Mouse (Mus musculus): ENCODE results near the gene Ppp1cc. TPM values are rescaled to one million over a fixed set of nuclear protein-coding genes. Genes with fewer than 3 reads are reported as not detected.
"Not testable (repeated sequence)": the region's sequence is repeated elsewhere in the genome, so short reads cannot be mapped to it uniquely, and the experiment has no call there.

Ppp1cc gene
- polyA plus RNA-seq, 2 experiments: 119 to 139 TPM

DNA sequence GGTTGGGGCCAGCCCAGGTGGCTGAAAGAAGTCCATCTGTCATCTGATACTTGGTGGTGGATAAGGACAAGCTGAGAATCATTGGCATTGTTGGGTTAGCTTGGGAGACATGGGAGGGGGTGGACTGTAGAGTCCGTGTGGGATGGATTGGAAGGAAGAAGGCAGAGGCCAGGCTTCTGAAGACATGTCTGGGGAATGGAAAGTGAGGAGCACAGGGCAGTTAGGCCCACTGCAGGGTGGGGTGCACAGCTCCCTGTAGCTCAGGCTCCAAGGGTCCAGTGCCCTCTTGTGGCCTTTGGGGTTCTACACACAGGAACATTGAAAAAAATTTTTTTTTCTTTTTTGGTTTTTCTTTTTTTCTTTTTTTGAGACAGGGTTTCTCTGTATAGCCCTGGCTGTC, 18.3 kb downstream of the Ppp1cc start:
- Histone ChIP-seq H3K9ac (replicated peaks) (no peak overlapping the region), H3K4me1 (replicated peaks; ENCODE audit: control insufficient read depth in 2 of 2, insufficient read depth in 2 of 2, low read length in 1 of 2) (no peaks in the 10 kb centered on the region; a peak in 1 of 4 replicates), H3K4me3 (ENCODE audit: insufficient read depth in 1 of 2, low read depth in 2 of 2, low read length in 2 of 2) (no peak overlapping the region), H3K27me3 (ENCODE audit: control insufficient read depth, insufficient read depth, low read length) (no peaks in the 10 kb centered on the region), H3K9me3 (ENCODE audit: control insufficient read depth, low read length) (no peaks in the 10 kb centered on the region), H3K4me2 (ENCODE audit: low read depth) (no peak overlapping the region), H3K36me3 (replicated peaks; ENCODE audit: control insufficient read depth, insufficient read depth, low read depth) (peaks cover 39% of the 10 kb centered on the region), H3K27ac (no peak overlapping the region)
- DNase-seq (ENCODE audit: low read depth in 3 of 3, low spot score in 3 of 3) (peak in 1 of 3 experiments; percentile 30), ATAC-seq (ENCODE audit: insufficient read depth) (peak; percentile 55; the same call in 1 of the 2 replicates)
- WGBS (ENCODE audit: insufficient replicate concordance): 50% methylated on average over 1 of the region's 1 CpGs
- TF ChIP-seq EP300 (IDR thresholded peaks at IDR 0.05; ENCODE audit: low read depth) (no peak), CTCF (IDR thresholded peaks at IDR 0.05; ENCODE audit: low read depth) (peak; percentile 76)

GRCm38 (mm10) chr5:122179665-122180064, 21.6 kb downstream of the Ppp1cc start:
- TF ChIP-seq CTCF (IDR thresholded peaks at IDR 0.05; ENCODE audit: low read depth) (no peak), EP300 (IDR thresholded peaks at IDR 0.05; ENCODE audit: low read depth) (no peak)
- Histone ChIP-seq H3K27ac (no peak overlapping the region), H3K27me3 (ENCODE audit: control insufficient read depth, insufficient read depth, low read length) (no peaks in the 10 kb centered on the region), H3K9me3 (ENCODE audit: control insufficient read depth, low read length) (no peaks in the 10 kb centered on the region), H3K9ac (replicated peaks) (no peak overlapping the region), H3K4me1 (replicated peaks; ENCODE audit: control insufficient read depth in 2 of 2, insufficient read depth in 2 of 2, low read length in 1 of 2) (no peaks in the 10 kb centered on the region; a peak in 1 of 4 replicates), H3K4me3 (ENCODE audit: insufficient read depth in 1 of 2, low read depth in 2 of 2, low read length in 2 of 2) (no peak overlapping the region), H3K36me3 (replicated peaks; ENCODE audit: control insufficient read depth, insufficient read depth, low read depth) (peaks cover 15% of the 10 kb centered on the region), H3K4me2 (ENCODE audit: low read depth) (no peak overlapping the region)
- 21% methylated on average over 6 of the region's 6 CpGs for WGBS (ENCODE audit: insufficient replicate concordance)
- ATAC-seq (ENCODE audit: insufficient read depth) (no peak), DNase-seq (ENCODE audit: low read depth in 3 of 3, low spot score in 3 of 3) (no peak)

DNA sequence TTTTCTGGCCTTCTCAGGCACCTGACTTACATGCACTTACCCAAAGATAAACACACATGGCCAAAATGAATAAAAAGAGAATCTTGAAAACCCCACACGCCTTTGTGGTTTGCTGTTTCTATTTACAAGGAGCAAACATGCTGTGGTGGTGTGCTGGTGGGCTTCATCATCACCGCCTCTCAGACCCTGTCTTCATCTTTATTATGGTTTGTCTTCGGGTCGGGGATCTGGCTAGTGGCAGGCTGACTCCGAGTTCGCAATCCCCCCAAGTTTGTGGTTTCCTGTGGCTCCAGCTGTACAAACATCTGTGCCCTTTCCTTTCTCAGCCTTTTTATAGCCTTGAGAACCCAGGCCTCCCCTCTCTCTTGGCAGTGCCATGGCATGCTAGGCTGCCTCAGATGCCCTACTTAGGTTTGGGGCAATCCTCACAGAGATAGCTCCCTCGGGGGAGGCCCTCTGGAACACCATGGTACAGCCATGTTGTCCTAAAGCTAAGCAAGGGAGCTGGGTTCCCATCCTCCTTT, 26.3 kb downstream of the Ppp1cc start:
- no peak overlapping the region for H3K27ac ChIP-seq
- DNase-seq (ENCODE audit: low read depth in 3 of 3, low spot score in 3 of 3): no peak
- no peak for ATAC-seq (ENCODE audit: insufficient read depth)
- no peak for TF ChIP-seq EP300 (IDR thresholded peaks at IDR 0.05; ENCODE audit: low read depth)
- no peak for TF ChIP-seq CTCF (IDR thresholded peaks at IDR 0.05; ENCODE audit: low read depth)
- no peaks in the 10 kb centered on the region for H3K27me3 ChIP-seq (ENCODE audit: control insufficient read depth, insufficient read depth, low read length)
- no peak overlapping the region for H3K4me2 ChIP-seq (ENCODE audit: low read depth)
- no peaks in the 10 kb centered on the region for H3K36me3 ChIP-seq (replicated peaks; ENCODE audit: control insufficient read depth, insufficient read depth, low read depth)
- H3K4me3 ChIP-seq (ENCODE audit: insufficient read depth in 1 of 2, low read depth in 2 of 2, low read length in 2 of 2): no peak overlapping the region
- no peaks in the 10 kb centered on the region; a peak in 1 of 4 replicates for H3K4me1 ChIP-seq (replicated peaks; ENCODE audit: control insufficient read depth in 2 of 2, insufficient read depth in 2 of 2, low read length in 1 of 2)
- no peaks in the 10 kb centered on the region for H3K9me3 ChIP-seq (ENCODE audit: control insufficient read depth, low read length)
- no peak overlapping the region for H3K9ac ChIP-seq (replicated peaks)
- WGBS (ENCODE audit: insufficient replicate concordance): 37% methylated on average over 7 of the region's 7 CpGs

GRCm38 (mm10) chr5:122184858-122185257, 26.8 kb downstream of the Ppp1cc start:
- DNase-seq (ENCODE audit: low read depth in 3 of 3, low spot score in 3 of 3); H3K4me2 ChIP-seq (ENCODE audit: low read depth); H3K27ac ChIP-seq; H3K27me3 ChIP-seq (ENCODE audit: control insufficient read depth, insufficient read depth, low read length); H3K4me1 ChIP-seq (replicated peaks; ENCODE audit: control insufficient read depth in 2 of 2, insufficient read depth in 2 of 2, low read length in 1 of 2); H3K9me3 ChIP-seq (ENCODE audit: control insufficient read depth, low read length); H3K9ac ChIP-seq (replicated peaks); H3K36me3 ChIP-seq (replicated peaks; ENCODE audit: control insufficient read depth, insufficient read depth, low read depth); ATAC-seq (ENCODE audit: insufficient read depth); H3K4me3 ChIP-seq (ENCODE audit: insufficient read depth in 1 of 2, low read depth in 2 of 2, low read length in 2 of 2): not testable (repeated sequence)
- 74% methylated on average over 6 of the region's 6 CpGs for WGBS (ENCODE audit: insufficient replicate concordance)

DNA sequence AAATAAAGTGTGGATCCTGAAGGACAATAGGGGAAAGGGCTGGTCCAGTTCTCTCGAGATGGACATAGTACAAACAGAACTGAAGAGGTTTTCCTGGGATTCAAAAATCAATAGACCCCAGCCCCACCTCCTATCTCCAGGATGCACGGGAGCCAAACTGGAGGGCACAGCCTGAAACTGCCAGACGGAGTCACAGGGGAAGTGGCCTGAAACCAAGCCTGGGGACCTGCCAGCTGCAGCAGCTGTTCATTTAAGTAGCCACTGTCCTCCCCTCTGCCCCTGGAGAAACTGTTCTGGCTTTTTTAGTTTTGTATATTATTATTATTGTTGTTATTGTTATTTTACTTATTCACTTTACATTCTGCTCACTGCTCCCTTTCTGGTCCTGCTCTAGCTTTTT, 31.0 kb downstream of the Ppp1cc start:
- Histone ChIP-seq H3K4me3 (ENCODE audit: insufficient read depth in 1 of 2, low read depth in 2 of 2, low read length in 2 of 2) (no peak overlapping the region), H3K27me3 (ENCODE audit: control insufficient read depth, insufficient read depth, low read length) (no peaks in the 10 kb centered on the region), H3K9ac (replicated peaks) (no peak overlapping the region), H3K9me3 (ENCODE audit: control insufficient read depth, low read length) (no peaks in the 10 kb centered on the region), H3K36me3 (replicated peaks; ENCODE audit: control insufficient read depth, insufficient read depth, low read depth) (no peaks in the 10 kb centered on the region), H3K4me1 (replicated peaks; ENCODE audit: control insufficient read depth in 2 of 2, insufficient read depth in 2 of 2, low read length in 1 of 2) (peaks cover 0 to 3% of the 10 kb centered on the region in 2 experiments; a peak in 1 of 4 replicates), H3K27ac (no peak overlapping the region), H3K4me2 (ENCODE audit: low read depth) (no peak overlapping the region)
- 24% methylated on average over 3 of the region's 3 CpGs for WGBS (ENCODE audit: insufficient replicate concordance)
- TF ChIP-seq EP300 (IDR thresholded peaks at IDR 0.05; ENCODE audit: low read depth) (no peak), CTCF (IDR thresholded peaks at IDR 0.05; ENCODE audit: low read depth) (no peak)
- no peak for DNase-seq (ENCODE audit: low read depth in 3 of 3, low spot score in 3 of 3)
- ATAC-seq (ENCODE audit: insufficient read depth): no peak
